Mouse (Mus musculus) liver, embryonic 14.5 days (tissue): ENCODE measurements around the gene Gabra5.

Experiments used
- CTCF ChIP-seq: IDR thresholded peaks from 2 replicates; pipeline ENCODE4 v1.5.1; 2016; ENCODE audit warnings: antibody characterized with exemption, low read depth, control low read depth
- EP300 ChIP-seq: IDR thresholded peaks from 2 replicates; pipeline ENCODE4 v1.6.1; 2016; ENCODE audit warnings: antibody characterized with exemption, low read depth

DNA sequence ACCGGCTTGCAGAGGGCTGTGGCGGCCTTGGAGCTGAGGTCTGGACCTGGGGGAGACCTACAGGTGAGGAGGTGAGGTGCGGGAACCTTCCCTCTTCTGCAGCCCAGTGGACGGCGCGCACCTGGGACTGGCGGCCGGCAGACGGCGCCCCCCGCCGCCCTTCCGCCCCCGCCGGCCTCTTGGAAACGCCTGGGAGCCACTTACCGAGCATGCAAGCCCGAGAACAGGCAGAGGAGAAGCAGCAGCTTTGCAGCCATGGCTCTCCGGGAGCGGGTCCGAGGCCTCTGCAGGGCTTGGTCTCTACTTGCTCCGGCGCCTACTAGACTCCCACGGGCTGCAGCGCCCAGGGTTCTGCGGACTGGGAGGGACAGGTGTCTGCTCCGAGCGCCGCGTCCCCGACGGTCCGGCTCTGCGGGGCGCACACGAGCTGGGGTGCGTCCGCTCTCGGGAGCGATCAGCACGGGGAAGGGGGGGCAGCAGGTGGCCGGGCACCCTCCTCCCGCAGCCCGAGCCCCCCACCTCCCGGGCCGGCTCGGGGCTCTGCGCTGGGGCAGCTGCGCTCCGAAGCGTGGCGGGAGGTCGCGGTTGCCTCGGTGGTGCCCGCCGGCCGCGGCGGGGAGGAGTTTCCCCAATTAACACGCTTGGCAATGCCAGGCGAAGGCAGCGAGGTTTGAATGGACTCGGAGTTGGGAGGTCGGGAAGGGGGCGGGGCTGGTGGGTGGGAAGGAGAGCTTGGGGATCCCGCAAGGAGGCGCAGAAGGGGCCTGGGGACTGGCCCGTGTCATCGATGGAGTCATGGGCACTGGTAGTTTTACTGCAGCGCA, 123.1 kb downstream of the Gabra5 start, which contains the start of gene Gabrg3:
- TF ChIP-seq EP300, result no peak
- no peak for TF ChIP-seq CTCF
